8 mouse cellular contexts compared by ENCODE assay signal in the genomic region with DNA sequence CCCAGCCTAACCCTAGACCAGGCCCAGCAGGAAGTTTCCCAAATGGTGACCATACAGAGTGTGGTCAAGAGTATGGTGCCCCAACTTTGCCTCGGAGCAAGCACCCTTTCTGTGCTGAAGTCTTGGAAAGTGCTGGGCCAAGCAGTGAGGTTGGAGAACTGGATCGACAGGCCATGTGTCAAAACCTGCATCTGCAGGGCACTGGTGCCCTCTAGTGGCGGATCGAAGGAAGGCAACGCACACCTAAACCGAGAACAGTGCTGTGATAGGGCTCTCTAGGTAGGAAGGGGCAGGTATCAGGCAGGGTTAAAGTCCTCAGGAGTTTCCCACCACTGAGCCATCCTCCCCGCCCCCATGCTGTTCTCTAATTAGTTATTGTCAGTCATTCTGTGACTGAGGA. TPM values are rescaled to one million over a fixed set of nuclear protein-coding genes. Genes with fewer than 3 reads are reported as not detected.
DNase-seq lines count a peak whose midpoint lies in the region; ATAC-seq and TF ChIP-seq lines count a peak whose summit lies in the region.

No protein-coding gene starts in this region.

- peaks cover 24% of the 10 kb centered on the region; the same call in 1 of the 2 replicates for H3K27me3 ChIP-seq in heart, embryonic 12.5 days (replicated peaks)
- H3K27me3 ChIP-seq in limb, embryonic 12.5 days, result no peaks in the 10 kb centered on the region
- H3K27me3 ChIP-seq in myocyte (ENCODE audit: control insufficient read depth, insufficient read depth, insufficient read length), result no peaks in the 10 kb centered on the region

- H3ac ChIP-seq in myocyte (ENCODE audit: control insufficient read depth, insufficient read length), result no peak overlapping the region

- no peak for TF ChIP-seq POLR2A in myocyte (IDR thresholded peaks at IDR 0.05; ENCODE audit: insufficient read length, low read depth)

- no peaks in the 10 kb centered on the region for H3K36me3 ChIP-seq in heart, embryonic 12.5 days
- H3K36me3 ChIP-seq in limb, embryonic 12.5 days, result no peaks in the 10 kb centered on the region
- no peaks in the 10 kb centered on the region for H3K36me3 ChIP-seq in myocyte (ENCODE audit: control insufficient read depth, insufficient read depth)

- ATAC-seq in heart, embryonic 12.5 days (ENCODE audit: insufficient number of reproducible peaks, low FRiP score), result no peak
- peak; percentile 29; the same call in 1 of the 2 replicates for ATAC-seq in limb, embryonic 12.5 days (ENCODE audit: insufficient number of reproducible peaks, insufficient read depth, low FRiP score, low TSS enrichment, low read depth)

- H3K9ac ChIP-seq in heart, embryonic 12.5 days, result no peak overlapping the region
- no peak overlapping the region for H3K9ac ChIP-seq in limb, embryonic 12.5 days (replicated peaks)

- WGBS in heart, embryonic 12.5 days, result 2% methylated on average over 7 of the region's 7 CpGs
- WGBS in limb, embryonic 12.5 days, result 3% methylated on average over 7 of the region's 7 CpGs

- no peaks in the 10 kb centered on the region for H3K4me1 ChIP-seq in heart, embryonic 12.5 days (replicated peaks)
- H3K4me1 ChIP-seq in limb, embryonic 12.5 days (replicated peaks), result no peaks in the 10 kb centered on the region

- intact Hi-C loops in gastrocnemius, postnatal 14 days (cut with DNase I; ENCODE audit: low total_unique reads), result no loop called here

- no peak overlapping the region for H3K27ac ChIP-seq in heart, embryonic 12.5 days (ENCODE audit: poor library complexity, severe bottlenecking)
- no peak overlapping the region for H3K27ac ChIP-seq in limb, embryonic 12.5 days

- H3K4me2 ChIP-seq in heart, embryonic 12.5 days, result no peak overlapping the region
- H3K4me2 ChIP-seq in limb, embryonic 12.5 days, result no peak overlapping the region
- no peak overlapping the region for H3K4me2 ChIP-seq in myocyte (ENCODE audit: low read depth)

- no peak overlapping the region for H3K4me3 ChIP-seq in heart, embryonic 12.5 days
- no peak overlapping the region for H3K4me3 ChIP-seq in limb, embryonic 12.5 days (replicated peaks)
- H3K4me3 ChIP-seq in myocyte, result no peak overlapping the region

- no peaks in the 10 kb centered on the region for H3K9me3 ChIP-seq in heart, embryonic 12.5 days (replicated peaks)
- no peaks in the 10 kb centered on the region for H3K9me3 ChIP-seq in limb, embryonic 12.5 days

- peak; percentile 96 for DNase-seq in heart, adult 11 months
- peak; percentile 72 to 87 for DNase-seq in cerebellum, postnatal 4 days (ENCODE audit: low spot score in 2 of 2)
- peak; percentile 66 for DNase-seq in gastrocnemius, postnatal 14 days
- peak; percentile 82 for DNase-seq in kidney, adult 18-20 months
- peak; percentile 43 to 52 for DNase-seq in spleen, postnatal 36 days (ENCODE audit: low spot score in 2 of 2)

- H3K79me2 ChIP-seq in myocyte (ENCODE audit: control insufficient read depth, insufficient read depth), result no peaks in the 10 kb centered on the region

TF ChIP-seq in myocyte, 11 proteins besides CTCF, POLR2A, EP300 and RAD21:
- TF ChIP-seq E2F4 (IDR thresholded peaks at IDR 0.05; ENCODE audit: insufficient read depth) (no peak), TCF12 (IDR thresholded peaks at IDR 0.05; ENCODE audit: insufficient read depth, poor library complexity, severe bottlenecking) (no peak), MYOG (IDR thresholded peaks at IDR 0.05; ENCODE audit: control insufficient read depth in 1 of 3, insufficient read depth in 1 of 3, insufficient read length in 2 of 3, low read depth in 2 of 3) (no peak), MYOD1 (IDR thresholded peaks at IDR 0.05; ENCODE audit: control insufficient read depth in 1 of 3, insufficient read length in 2 of 3, low read depth in 2 of 3) (peak in 1 of 3 experiments; percentile 2), MAX (IDR thresholded peaks at IDR 0.05; ENCODE audit: low read depth) (peak; percentile 13), TCF3 (IDR thresholded peaks at IDR 0.05; ENCODE audit: insufficient read length, low read depth) (no peak), USF1 (IDR thresholded peaks at IDR 0.05; ENCODE audit: low read depth) (no peak), POLR2AphosphoS2 (IDR thresholded peaks at IDR 0.05; ENCODE audit: insufficient read length, low read depth) (no peak), CEBPB (IDR thresholded peaks at IDR 0.05; ENCODE audit: insufficient read depth, poor library complexity, severe bottlenecking) (no peak), SRF (IDR thresholded peaks at IDR 0.05; ENCODE audit: control insufficient read depth, insufficient read length, low read depth) (peak; percentile 7), REST (IDR thresholded peaks at IDR 0.05; ENCODE audit: insufficient read depth, insufficient read length) (no peak)

RNA-seq across cellular contexts. Expression of a gene that starts 37.9 kb away (rescaled TPM):
- 23.1 and 25.5 TPM in 2 replicates for polyA plus RNA-seq in heart, embryonic 12.5 days (2016; fragmentation: Nextera tagmentation; extraction: Ambion mirVana)
- total RNA-seq in gastrocnemius, postnatal 14 days (2021), result 1 to 10 TPM; 7.3 to 8.5 TPM
- 16.7 and 20.7 TPM in 2 replicates for polyA plus RNA-seq in limb, embryonic 12.5 days (2016; fragmentation: Nextera tagmentation; extraction: Ambion mirVana)
- polyA plus RNA-seq in myocyte (2012; fragmentation: generic; extraction: Trizol), result 8.1 TPM
